Mouse (Mus musculus) G1E (cell line): ENCODE measurements around the gene Fam71a. TPM values are rescaled to one million over a fixed set of nuclear protein-coding genes. Genes with fewer than 3 reads are reported as not detected.

ENCODE experiments used
- ATAC-seq: 2 replicates; pipeline ENCODE4 v1.8.0; 2016; ENCODE audit warnings: mild to moderate bottlenecking; ENCODE audit not compliant: insufficient number of reproducible peaks, poor library complexity, low FRiP score, severe bottlenecking; ENCODE audit errors: extremely low read depth
- DNase-seq: peaks from one replicate; pipeline ENCODE4 v3.0.0; 2012; ENCODE audit warnings: low spot score
- H3K27me3 ChIP-seq: 2 replicates; pipeline ENCODE4 v1.6.1; 2012; ENCODE audit warnings: mild to moderate bottlenecking, low read length, inconsistent platforms; ENCODE audit not compliant: insufficient read depth
- H3K36me3 ChIP-seq: replicated peaks from 2 replicates; pipeline ENCODE3; 2012; ENCODE audit warnings: mild to moderate bottlenecking, inconsistent platforms
- H3K4me1 ChIP-seq: 2 replicates; pipeline ENCODE4 v1.6.1; 2012; ENCODE audit warnings: low read depth, low read length, inconsistent platforms, mixed read lengths; ENCODE audit not compliant: insufficient read depth
- H3K4me3 ChIP-seq: 2 replicates; pipeline ENCODE4 v1.5.1; 2012; ENCODE audit warnings: low read depth, mild to moderate bottlenecking, inconsistent platforms, low read length, moderate library complexity, mixed read lengths
- H3K9me3 ChIP-seq: replicated peaks from 2 replicates; pipeline ENCODE4 v1.6.1; 2012; ENCODE audit warnings: inconsistent platforms
- CTCF ChIP-seq: IDR thresholded peaks from 2 replicates; pipeline ENCODE4 v1.5.1; 2012; ENCODE audit warnings: low read depth, low read length, inconsistent platforms, mixed read lengths
- GATA1 ChIP-seq: IDR thresholded peaks from 2 replicates; pipeline ENCODE4 v1.6.1; 2012; ENCODE audit warnings: borderline replicate concordance, low read length, inconsistent platforms, mixed read lengths
- GATA2 ChIP-seq: IDR thresholded peaks from 2 replicates; pipeline ENCODE4 v1.6.1; 2012; ENCODE audit warnings: low read depth, low read length, inconsistent platforms, borderline replicate concordance
- POLR2AphosphoS5 ChIP-seq: IDR thresholded peaks from 2 replicates; pipeline ENCODE4 v1.6.1; 2012; ENCODE audit warnings: low read depth, low read length, inconsistent platforms; ENCODE audit not compliant: insufficient replicate concordance
- TAL1 ChIP-seq: conservative IDR thresholded peaks from 2 replicates; pipeline ENCODE4 v1.6.1; 2012; ENCODE audit warnings: low read depth, low read length, inconsistent platforms, mixed read lengths
- polyA plus RNA-seq: library from polyadenylated mRNA; stranded (reverse); fragments of >175 nt; gene quantifications from 2 replicates; pipeline ENCODE4 v1.2.3, GENCODE M21; 2012
- total RNA-seq, 2 experiments: library from RNA; stranded (forward) in 1 of 2; stranded (reverse) in 1 of 2; fragments of 200-1000 nt in 1 of 2; fragments of >200 nt in 1 of 2; fragmentation: Nextera tagmentation in 1 of 2; gene quantifications; 2 replicates each; pipeline ENCODE4 v1.2.3; 2014 to 2017

Fam71a gene
- total and polyA plus RNA-seq, 3 experiments: 0.05 TPM; not detected in 2

GRCm38 (mm10) chr1:191200816-191201602 lies 36.4 kb upstream of the Fam71a start:
- Histone ChIP-seq H3K4me3 (no peak overlapping the region), H3K4me1 (peaks cover 4% of the 10 kb centered on the region; the same call in 1 of the 2 replicates), H3K36me3 (no peaks in the 10 kb centered on the region), H3K9me3 (no peaks in the 10 kb centered on the region; the same call in 1 of the 2 replicates), H3K27me3 (peaks cover 21% of the 10 kb centered on the region)
- DNase-seq (no peak), ATAC-seq (no peak)
- TF ChIP-seq GATA1 (no peak), GATA2 (no peak), POLR2AphosphoS5 (no peak), TAL1 (no peak), CTCF (no peak)

- no peaks in the 10 kb centered on the region; the same call in 1 of the 2 replicates for H3K9me3 ChIP-seq
- peaks cover 6% of the 10 kb centered on the region for H3K27me3 ChIP-seq
- H3K4me1 ChIP-seq: peaks cover 4% of the 10 kb centered on the region; the same call in 1 of the 2 replicates
- ATAC-seq (peak; percentile 67), DNase-seq (no peak)
- H3K36me3 ChIP-seq: no peaks in the 10 kb centered on the region
- no peak overlapping the region for H3K4me3 ChIP-seq
- TF ChIP-seq TAL1: no peak
- TF ChIP-seq GATA2: no peak
- TF ChIP-seq POLR2AphosphoS5: no peak
- no peak for TF ChIP-seq CTCF
- TF ChIP-seq GATA1: no peak
Observed at GRCm38 (mm10) chr1:191197916-191198315, 33.3 kb upstream of the Fam71a start.

- peaks cover 17% of the 10 kb centered on the region for H3K27me3 ChIP-seq
- H3K4me3 ChIP-seq: no peak overlapping the region
- no peaks in the 10 kb centered on the region for H3K9me3 ChIP-seq
- ATAC-seq (no peak), DNase-seq (no peak)
- H3K4me1 ChIP-seq: peaks cover 4% of the 10 kb centered on the region; the same call in 1 of the 2 replicates
- TF ChIP-seq POLR2AphosphoS5 (no peak), GATA2 (no peak), TAL1 (no peak), CTCF (no peak), GATA1 (no peak)
- H3K36me3 ChIP-seq: no peaks in the 10 kb centered on the region
Observed at GRCm38 (mm10) chr1:191196016-191196415, 31.4 kb upstream of the Fam71a start.

- peaks cover 24% of the 10 kb centered on the region for H3K27me3 ChIP-seq
- ATAC-seq: no peak
- H3K4me3 ChIP-seq: no peak overlapping the region
- DNase-seq: no peak
- peaks cover 4% of the 10 kb centered on the region; the same call in 1 of the 2 replicates for H3K4me1 ChIP-seq
- no peaks in the 10 kb centered on the region for H3K36me3 ChIP-seq
- H3K9me3 ChIP-seq: no peaks in the 10 kb centered on the region
- TF ChIP-seq CTCF (no peak), TAL1 (no peak), POLR2AphosphoS5 (no peak), GATA2 (no peak), GATA1 (no peak)
Observed at GRCm38 (mm10) chr1:191193657-191194424, 29.2 kb upstream of the Fam71a start.

DNA sequence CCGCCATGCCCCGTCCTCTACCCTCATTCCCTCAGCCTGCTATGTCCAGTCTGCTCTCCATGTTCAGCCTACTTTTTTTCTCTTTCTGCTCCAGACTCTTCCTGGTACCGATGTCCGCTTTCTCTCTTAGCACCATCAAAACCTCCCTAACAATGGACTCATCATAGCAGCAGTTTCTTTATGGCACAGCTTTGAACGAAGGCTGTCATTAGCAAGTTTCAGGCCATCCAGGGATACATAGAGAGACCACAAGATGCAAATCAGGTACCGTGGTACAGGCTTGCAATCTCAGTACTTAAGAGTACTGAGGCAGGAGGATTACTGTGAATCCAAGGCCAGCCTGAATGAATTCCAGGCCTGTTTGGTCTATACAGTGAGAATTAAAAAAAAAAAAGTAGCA lies 28.1 kb upstream of the Fam71a start:
- H3K4me1 ChIP-seq: no peaks in the 10 kb centered on the region

DNA sequence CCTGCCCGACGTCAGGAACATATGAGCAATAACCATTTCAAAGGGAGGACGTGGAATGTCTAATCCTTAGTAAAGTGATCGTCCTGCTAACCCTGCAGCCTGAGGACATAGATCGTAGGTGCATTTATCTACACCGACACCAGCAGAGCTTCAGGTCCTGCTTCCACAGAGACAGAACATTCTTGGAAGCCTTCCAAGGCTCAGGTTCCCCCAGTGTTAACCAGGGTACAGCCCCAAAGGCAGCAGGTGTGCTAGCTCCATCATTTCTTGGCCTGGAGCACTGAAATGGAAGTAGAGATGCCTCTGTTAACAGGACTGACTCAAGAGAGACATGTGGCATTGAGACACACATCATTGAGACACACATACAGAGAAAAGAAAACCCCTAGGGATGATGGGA lies 27.6 kb upstream of the Fam71a start:
- DNase-seq: no peak
- Histone ChIP-seq H3K4me1 (no peaks in the 10 kb centered on the region), H3K36me3 (no peaks in the 10 kb centered on the region), H3K27me3 (peaks cover 35% of the 10 kb centered on the region), H3K4me3 (no peak overlapping the region), H3K9me3 (no peaks in the 10 kb centered on the region)
- TF ChIP-seq GATA1: no peak
- ATAC-seq: no peak

More for the DNA sequence above, 28.1 kb upstream of the Fam71a start:
- ATAC-seq (no peak), DNase-seq (no peak)
- H3K27me3 ChIP-seq: peaks cover 32% of the 10 kb centered on the region
- no peak overlapping the region for H3K4me3 ChIP-seq
- H3K36me3 ChIP-seq: no peaks in the 10 kb centered on the region
- no peaks in the 10 kb centered on the region for H3K9me3 ChIP-seq
- no peak for TF ChIP-seq GATA1
- no peak for TF ChIP-seq GATA2
- no peak for TF ChIP-seq CTCF
- TF ChIP-seq TAL1: no peak
- no peak for TF ChIP-seq POLR2AphosphoS5
